Comparison of ENCODE assay signal across 8 mouse cellular contexts in genomic region chr7:79515221-79515743, GRCm38 (mm10). TPM values are rescaled to one million over a fixed set of nuclear protein-coding genes. Genes with fewer than 3 reads are reported as not detected.
A peak's percentile ranks its signal among the peaks of the same experiment; 100 is the strongest.
DNase-seq lines count a peak whose midpoint lies in the region; ATAC-seq lines count a peak whose summit lies in the region.

No protein-coding gene starts in this region.

- DNase-seq in kidney, postnatal 25 days = no peak
- DNase-seq in cerebellum, adult 18-20 months = peak; percentile 57 to 82
- DNase-seq in spleen, adult 18-20 months = no peak

- peak overlapping the region; percentile 66 for H3K4me2 ChIP-seq in kidney, embryonic 14.5 days (replicated peaks; ENCODE audit: low read depth, low read length)
- H3K4me2 ChIP-seq in forebrain, embryonic 16.5 days (ENCODE audit: low read length) = peak overlapping the region; percentile 72
- H3K4me2 ChIP-seq in midbrain, embryonic 12.5 days (replicated peaks) = peak overlapping the region; percentile 62

- H3K36me3 ChIP-seq in kidney, embryonic 14.5 days (ENCODE audit: control insufficient read depth, insufficient read depth, low read length) = no peaks in the 10 kb centered on the region
- H3K36me3 ChIP-seq in forebrain, embryonic 16.5 days (ENCODE audit: control insufficient read depth, insufficient read depth) = no peaks in the 10 kb centered on the region
- H3K36me3 ChIP-seq in midbrain, embryonic 12.5 days = 0 out of 2 replicates have a peak, but pooled peaks cover 3% of the 10 kb centered on the region

- H3K4me1 ChIP-seq in kidney, embryonic 14.5 days (ENCODE audit: control insufficient read depth, insufficient read depth, low read length) = 0 out of 2 replicates have a peak, but pooled peaks cover 10% of the 10 kb centered on the region
- peaks cover 93% of the 10 kb centered on the region for H3K4me1 ChIP-seq in forebrain, embryonic 16.5 days (replicated peaks; ENCODE audit: control insufficient read depth, insufficient read depth, low read length)
- H3K4me1 ChIP-seq in midbrain, embryonic 12.5 days = peaks cover 96% of the 10 kb centered on the region

- H3K27ac ChIP-seq in kidney, embryonic 14.5 days (ENCODE audit: low read depth, low read length) = no peak overlapping the region
- H3K27ac ChIP-seq in forebrain, embryonic 16.5 days (ENCODE audit: low read length) = peak overlapping the region; percentile 93
- H3K27ac ChIP-seq in midbrain, embryonic 12.5 days (replicated peaks) = peak overlapping the region; percentile 99

- no peak for ATAC-seq in kidney, embryonic 14.5 days (ENCODE audit: low FRiP score, low TSS enrichment)
- peak; percentile 3; the same call in 1 of the 2 replicates for ATAC-seq in forebrain, embryonic 16.5 days
- ATAC-seq in midbrain, embryonic 12.5 days (ENCODE audit: low FRiP score, low read depth) = no peak
- ATAC-seq in megakaryocyte progenitor cell, adult 5-6 weeks (replicated peaks; ENCODE audit: poor library complexity) = no peak
- no peak for ATAC-seq in activated CD4-positive, CD25-positive, alpha-beta regulatory T cell, adult 4 months

- H3K27me3 ChIP-seq in kidney, embryonic 14.5 days (ENCODE audit: control insufficient read depth, insufficient read depth, low read length) = peaks cover 90% of the 10 kb centered on the region
- no peaks in the 10 kb centered on the region for H3K27me3 ChIP-seq in forebrain, embryonic 16.5 days (replicated peaks; ENCODE audit: control insufficient read depth, insufficient read depth, low read length)
- peaks cover 93% of the 10 kb centered on the region for H3K27me3 ChIP-seq in midbrain, embryonic 12.5 days

- H3K9me3 ChIP-seq in kidney, embryonic 14.5 days (ENCODE audit: control insufficient read depth, low read length) = no peaks in the 10 kb centered on the region
- no peaks in the 10 kb centered on the region for H3K9me3 ChIP-seq in forebrain, embryonic 16.5 days (ENCODE audit: control insufficient read depth, low read length)
- H3K9me3 ChIP-seq in midbrain, embryonic 12.5 days = no peaks in the 10 kb centered on the region

- peak overlapping the region; percentile 50 for H3K9ac ChIP-seq in kidney, embryonic 14.5 days (ENCODE audit: low read depth, low read length)
- H3K9ac ChIP-seq in forebrain, embryonic 16.5 days (replicated peaks; ENCODE audit: low read depth, low read length) = peak overlapping the region; percentile 85
- H3K9ac ChIP-seq in midbrain, embryonic 12.5 days (replicated peaks) = peak overlapping the region; percentile 77

- WGBS in kidney, embryonic 14.5 days = 1% methylated on average over 56 of the region's 57 CpGs
- WGBS in forebrain, embryonic 16.5 days = under 1% methylated on average over 56 of the region's 57 CpGs
- WGBS in midbrain, embryonic 12.5 days = 3% methylated on average over 53 of the region's 57 CpGs

- H3K4me3 ChIP-seq in kidney, embryonic 14.5 days (ENCODE audit: low read length) = peak overlapping the region; percentile 40
- peak overlapping the region; percentile 36 for H3K4me3 ChIP-seq in forebrain, embryonic 16.5 days (replicated peaks; ENCODE audit: low read length)
- peak overlapping the region; percentile 42 for H3K4me3 ChIP-seq in midbrain, embryonic 12.5 days

RNA-seq across cellular contexts. Expression of gene Polg, which starts 49.1 kb away (rescaled TPM):
- 21.3 and 35.9 TPM in 2 replicates for polyA plus RNA-seq in kidney, embryonic 14.5 days (2014; fragmentation: Nextera tagmentation; extraction: Ambion mirVana)
- polyA plus RNA-seq in forebrain, embryonic 16.5 days (2015; fragmentation: Nextera tagmentation; extraction: Ambion mirVana) = 29.5 and 34.6 TPM in 2 replicates
- polyA plus RNA-seq in midbrain, embryonic 12.5 days (2016; fragmentation: Nextera tagmentation; extraction: Ambion mirVana) = 41.2 and 44.5 TPM in 2 replicates
- total RNA-seq in megakaryocyte progenitor cell, adult 5-6 weeks (2015) = 21.2 and 22.5 TPM in 2 replicates
- 41.3 and 52.0 TPM in 2 replicates for total RNA-seq in megakaryocyte progenitor cell, adult 5-6 weeks (2017)
- 10 to 100 TPM; 22.5 to 23.1 TPM for polyA plus RNA-seq in activated CD4-positive, CD25-positive, alpha-beta regulatory T cell, adult 4 months (2017; shearing (Covaris generic))

Comparison
In these comparisons a context has a peak if more than half of its experiments do, and no peak if none do; other contexts are left out.
1. DNase-seq: peak in cerebellum, adult 18-20 months (2 of 2); none in kidney, postnatal 25 days (0 of 2) and spleen, adult 18-20 months (0 of 2).
2. Peak in every context shown above with its lines, with median percentiles within 50 percentile points of each other: H3K4me2 ChIP-seq, H3K4me3 ChIP-seq and H3K9ac ChIP-seq.